Mouse (Mus musculus): ENCODE results near the gene Duxbl1. TPM values are rescaled to one million over a fixed set of nuclear protein-coding genes. Genes with fewer than 3 reads are reported as not detected.
"Not testable (repeated sequence)": the region's sequence is repeated elsewhere in the genome, so short reads cannot be mapped to it uniquely, and the experiment has no call there.

Gene Duxbl1
- 0.84 and 1.4 TPM in 2 replicates for polyA plus RNA-seq (2015; fragmentation: Nextera tagmentation; extraction: Ambion mirVana)

- H3K27me3 ChIP-seq (replicated peaks); H3K36me3 ChIP-seq; H3K4me1 ChIP-seq (replicated peaks); H3K9ac ChIP-seq; H3K9me3 ChIP-seq; H3K4me3 ChIP-seq (replicated peaks): not testable (repeated sequence)
- Histone ChIP-seq H3K27ac (peak within 1 kb of the TSS; percentile 60; the same call in 1 of the 2 replicates), H3K4me2 (replicated peaks) (peak within 1 kb of the TSS; percentile 51)
- WGBS: no CpG with 5 or more reads among the region's 25 CpGs
- peak; percentile 71 for ATAC-seq
Measured at GRCm38 (mm10) chr14:25978371-25979241, at the start of gene Duxbl1. TSS of gene Duxbl1 (plus strand) at chr14:25978577.

GRCm38 (mm10) chr14:25936867-25937630 is 41.3 kb upstream of the Duxbl1 start:
- WGBS: no CpG with 5 or more reads among the region's 5 CpGs
- H3K27me3 ChIP-seq (replicated peaks); H3K4me1 ChIP-seq (replicated peaks); H3K27ac ChIP-seq; H3K9me3 ChIP-seq; H3K4me3 ChIP-seq (replicated peaks); H3K36me3 ChIP-seq; H3K4me2 ChIP-seq (replicated peaks); H3K9ac ChIP-seq: not testable (repeated sequence)
- peak; percentile 98 for ATAC-seq

GRCm38 (mm10) chr14:25938004-25938403 is 40.4 kb upstream of the Duxbl1 start, which contains the start of gene Cphx1:
TSS of gene Cphx1 (plus strand) at chr14:25938304.
- H3K4me1 ChIP-seq (replicated peaks); H3K4me2 ChIP-seq (replicated peaks); H3K9me3 ChIP-seq; H3K27ac ChIP-seq; H3K4me3 ChIP-seq (replicated peaks); H3K9ac ChIP-seq; H3K27me3 ChIP-seq (replicated peaks); H3K36me3 ChIP-seq: not testable (repeated sequence)
- no CpG with 5 or more reads among the region's 8 CpGs for WGBS
- peak; percentile 14; the same call in 1 of the 2 replicates for ATAC-seq

- not testable (repeated sequence) for H3K27me3 ChIP-seq (replicated peaks); H3K9me3 ChIP-seq; H3K36me3 ChIP-seq; H3K4me3 ChIP-seq (replicated peaks); H3K4me2 ChIP-seq (replicated peaks); H3K9ac ChIP-seq; H3K27ac ChIP-seq; H3K4me1 ChIP-seq (replicated peaks)
- 0 out of 2 replicates have a peak, but pooled peaks have one; percentile 34 for ATAC-seq
- no CpG with 5 or more reads among the region's 3 CpGs for WGBS
Measured at GRCm38 (mm10) chr14:25957861-25958260, 20.5 kb upstream of the Duxbl1 start.

- not testable (repeated sequence) for ATAC-seq; H3K9me3 ChIP-seq; H3K4me3 ChIP-seq (replicated peaks); H3K4me1 ChIP-seq (replicated peaks); H3K27me3 ChIP-seq (replicated peaks); H3K9ac ChIP-seq; H3K36me3 ChIP-seq
- Histone ChIP-seq H3K27ac (peak overlapping the region; percentile 60; the same call in 1 of the 2 replicates), H3K4me2 (replicated peaks) (peak overlapping the region; percentile 51)
- under 1% methylated on average over 7 of the region's 13 CpGs for WGBS
Measured at GRCm38 (mm10) chr14:25979242-25979941, 1.0 kb downstream of the Duxbl1 start.

GRCm38 (mm10) chr14:25981880-25982279 is 3.5 kb downstream of the Duxbl1 start:
- ATAC-seq: not testable (repeated sequence)

GRCm38 (mm10) chr14:26007462-26007861 is 29.1 kb downstream of the Duxbl1 start:
- not testable (repeated sequence) for H3K27ac ChIP-seq; ATAC-seq; H3K9ac ChIP-seq; H3K4me1 ChIP-seq (replicated peaks); H3K4me2 ChIP-seq (replicated peaks); H3K9me3 ChIP-seq; H3K4me3 ChIP-seq (replicated peaks); H3K27me3 ChIP-seq (replicated peaks); H3K36me3 ChIP-seq
- WGBS: no CpG with 5 or more reads among the region's 2 CpGs

More at GRCm38 (mm10) chr14:25981880-25982279, 3.5 kb downstream of the Duxbl1 start:
- not testable (repeated sequence) for H3K4me1 ChIP-seq (replicated peaks); H3K27me3 ChIP-seq (replicated peaks); H3K4me3 ChIP-seq (replicated peaks); H3K9me3 ChIP-seq; H3K27ac ChIP-seq; H3K4me2 ChIP-seq (replicated peaks); H3K9ac ChIP-seq; H3K36me3 ChIP-seq
- WGBS: 38% methylated on average over 7 of the region's 9 CpGs

- not testable (repeated sequence) for H3K27ac ChIP-seq; H3K9ac ChIP-seq; H3K27me3 ChIP-seq (replicated peaks); H3K9me3 ChIP-seq; H3K4me3 ChIP-seq (replicated peaks); H3K4me1 ChIP-seq (replicated peaks); ATAC-seq; H3K4me2 ChIP-seq (replicated peaks); H3K36me3 ChIP-seq
- no CpG with 5 or more reads among the region's 7 CpGs for WGBS
Measured at GRCm38 (mm10) chr14:26016414-26016813, 38.0 kb downstream of the Duxbl1 start.

GRCm38 (mm10) chr14:26021555-26021954 is 43.2 kb downstream of the Duxbl1 start:
- not testable (repeated sequence) for H3K27ac ChIP-seq; H3K4me1 ChIP-seq (replicated peaks); H3K9me3 ChIP-seq; H3K4me2 ChIP-seq (replicated peaks); H3K36me3 ChIP-seq; H3K27me3 ChIP-seq (replicated peaks); H3K9ac ChIP-seq; H3K4me3 ChIP-seq (replicated peaks)
- WGBS: no CpG with 5 or more reads among the region's 9 CpGs
- peak; percentile 47; the same call in 1 of the 2 replicates for ATAC-seq

GRCm38 (mm10) chr14:26022831-26023230 is 44.5 kb downstream of the Duxbl1 start:
- not testable (repeated sequence) for H3K9ac ChIP-seq; H3K27me3 ChIP-seq (replicated peaks); H3K27ac ChIP-seq; H3K36me3 ChIP-seq; H3K9me3 ChIP-seq; H3K4me3 ChIP-seq (replicated peaks); H3K4me1 ChIP-seq (replicated peaks); H3K4me2 ChIP-seq (replicated peaks); ATAC-seq
- no CpG with 5 or more reads among the region's 6 CpGs for WGBS

- not testable (repeated sequence) for H3K36me3 ChIP-seq; H3K27me3 ChIP-seq (replicated peaks); H3K4me3 ChIP-seq (replicated peaks); H3K9ac ChIP-seq; H3K4me2 ChIP-seq (replicated peaks); H3K9me3 ChIP-seq; ATAC-seq; H3K27ac ChIP-seq; H3K4me1 ChIP-seq (replicated peaks)
- no CpG with 5 or more reads among the region's 12 CpGs for WGBS
Measured at GRCm38 (mm10) chr14:26025653-26026052, 47.3 kb downstream of the Duxbl1 start.

GRCm38 (mm10) chr14:26034364-26034763 is 56.0 kb downstream of the Duxbl1 start:
- H3K4me3 ChIP-seq (replicated peaks); H3K9me3 ChIP-seq; H3K27me3 ChIP-seq (replicated peaks); H3K27ac ChIP-seq; H3K4me2 ChIP-seq (replicated peaks); H3K36me3 ChIP-seq; H3K4me1 ChIP-seq (replicated peaks); H3K9ac ChIP-seq: not testable (repeated sequence)
- ATAC-seq: peak; percentile 47
- WGBS: no CpG with 5 or more reads among the region's 3 CpGs

All from intestine, embryonic 15.5 days (tissue).